Mouse (Mus musculus): ENCODE measurements around the gene Olfml1.

Gene Olfml1

DNA sequence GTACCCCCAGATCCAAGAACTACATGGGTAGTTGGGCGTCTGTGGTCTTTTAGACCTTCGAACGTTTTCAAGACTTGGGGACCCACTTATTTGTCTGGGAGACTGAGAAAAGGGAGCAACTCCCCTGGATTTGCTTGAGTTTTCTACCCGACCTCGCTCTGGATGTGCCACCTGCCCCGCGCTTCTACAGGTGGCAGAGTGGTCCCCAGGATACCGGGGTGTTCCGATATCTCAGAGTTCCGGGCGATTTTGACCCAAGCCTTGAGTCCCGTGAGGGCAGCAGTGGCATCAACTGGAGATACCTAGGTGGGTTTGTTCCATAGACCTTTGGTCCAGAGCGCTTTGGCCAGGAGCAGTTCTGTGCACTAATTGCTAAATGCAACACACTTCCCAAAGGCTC, 28.2 kb downstream of the Olfml1 start:
- no peak for DNase-seq

GRCm38 (mm10) chr7:107596753-107597152, 29.5 kb downstream of the Olfml1 start:
- no peak for DNase-seq

DNA sequence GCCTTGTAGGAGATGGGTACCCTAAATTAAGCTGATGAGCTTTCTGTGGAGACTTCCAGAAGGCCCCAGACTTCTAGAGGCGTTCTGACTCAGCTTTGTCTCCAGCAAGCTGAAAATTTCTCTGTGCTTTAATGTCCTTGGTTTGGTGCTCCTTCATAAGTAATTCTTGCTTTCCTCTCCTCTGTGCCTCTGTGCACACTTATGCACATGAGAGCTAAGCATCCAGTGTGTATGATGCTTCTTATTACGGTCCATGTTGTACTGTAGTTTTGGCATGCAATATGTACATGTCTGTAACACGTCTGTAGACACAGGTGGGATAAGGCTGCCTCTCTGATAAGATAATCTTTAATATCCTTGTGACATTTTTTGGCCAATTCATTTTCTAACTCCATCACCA, 30.7 kb downstream of the Olfml1 start:
- no peak for DNase-seq

- no peak for DNase-seq
Observed at GRCm38 (mm10) chr7:107600651-107601050, 33.4 kb downstream of the Olfml1 start.

DNA sequence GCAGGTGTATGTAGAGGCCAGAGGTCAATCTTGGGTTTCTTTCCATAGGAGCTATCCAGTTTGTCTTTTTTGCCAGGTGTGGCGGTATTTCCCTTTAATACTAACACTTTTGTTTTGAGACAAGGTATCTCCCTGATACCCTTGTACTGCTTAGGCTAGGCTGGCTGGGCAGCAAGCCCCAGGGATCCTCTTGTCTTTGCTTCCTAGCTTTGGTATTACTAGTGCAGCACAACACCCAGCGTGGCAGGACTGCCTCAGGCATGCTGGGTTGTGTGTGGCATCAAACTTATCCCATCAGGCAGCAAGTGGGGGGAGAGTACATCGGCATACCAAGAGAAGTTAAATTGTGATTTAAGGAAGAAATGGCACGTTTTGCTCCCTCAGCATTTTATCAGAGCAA, 35.3 kb downstream of the Olfml1 start:
- no peak for DNase-seq

DNA sequence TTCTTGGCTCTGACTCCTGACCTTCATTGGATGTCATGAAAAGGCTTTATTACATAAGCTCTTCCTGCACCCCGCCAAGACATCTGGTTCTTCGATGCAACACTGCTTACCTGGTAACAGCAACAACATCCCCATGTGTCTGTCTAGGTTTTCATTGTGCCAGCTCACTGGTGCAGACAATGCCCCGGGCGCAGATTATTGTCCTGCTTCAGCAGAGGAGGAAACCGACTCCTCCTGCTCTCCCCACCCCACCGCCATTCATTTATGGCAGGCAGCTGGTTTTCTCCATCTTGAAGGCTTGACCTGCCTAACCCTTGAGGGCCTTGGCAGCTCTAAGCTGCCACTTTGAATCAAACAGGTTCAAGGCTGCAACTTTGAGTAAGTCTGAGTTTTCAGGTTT, 35.7 kb downstream of the Olfml1 start:
- no peak for DNase-seq

DNA sequence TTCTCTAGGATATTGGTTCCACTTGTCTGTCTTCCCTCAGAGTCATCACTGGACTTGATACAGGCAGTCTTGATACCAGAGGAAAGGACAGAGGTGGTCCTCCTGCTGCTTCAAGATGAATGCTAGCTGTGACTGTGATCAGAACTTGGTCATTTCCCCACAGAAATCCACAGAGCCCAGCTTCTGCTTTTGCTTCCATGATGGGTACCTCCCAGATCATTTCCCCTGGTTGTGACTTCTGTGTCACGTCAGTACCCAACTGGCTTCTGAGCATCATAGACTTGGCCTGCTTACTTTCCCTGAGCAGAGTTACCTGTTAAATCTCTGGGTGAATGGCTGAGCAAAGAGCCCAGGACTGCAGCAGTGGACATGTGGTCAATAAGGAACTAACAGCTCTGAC, 40.5 kb downstream of the Olfml1 start:
- no peak for DNase-seq

- no peak for DNase-seq
Observed at GRCm38 (mm10) chr7:107609622-107610255, 42.5 kb downstream of the Olfml1 start.

GRCm38 (mm10) chr7:107610880-107611279, 43.6 kb downstream of the Olfml1 start:
- DNase-seq = no peak

GRCm38 (mm10) chr7:107618028-107618992, 51.1 kb downstream of the Olfml1 start:
- DNase-seq = no peak

DNA sequence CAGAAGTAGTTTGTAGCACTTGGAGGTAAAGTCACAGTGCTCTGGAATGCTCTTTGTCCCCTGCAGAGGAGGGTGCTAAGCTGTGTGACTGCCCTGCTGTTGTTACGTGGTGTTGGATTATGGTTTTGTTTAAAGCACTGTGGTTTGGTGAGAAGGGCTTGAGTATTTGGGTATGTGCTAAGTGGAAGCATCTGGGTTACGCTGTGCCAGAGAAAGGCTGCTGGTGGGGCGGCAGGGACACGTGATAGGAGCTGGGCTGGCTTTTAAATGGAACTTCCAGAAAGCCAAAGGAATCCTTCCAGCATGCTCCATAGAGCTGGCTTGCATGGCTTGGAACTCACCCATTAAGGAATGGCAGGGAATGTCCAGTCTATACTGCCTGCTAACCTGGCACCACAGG, 52.0 kb downstream of the Olfml1 start:
- no peak for DNase-seq

GRCm38 (mm10) chr7:107620137-107620536, 52.9 kb downstream of the Olfml1 start:
- DNase-seq = no peak

DNA sequence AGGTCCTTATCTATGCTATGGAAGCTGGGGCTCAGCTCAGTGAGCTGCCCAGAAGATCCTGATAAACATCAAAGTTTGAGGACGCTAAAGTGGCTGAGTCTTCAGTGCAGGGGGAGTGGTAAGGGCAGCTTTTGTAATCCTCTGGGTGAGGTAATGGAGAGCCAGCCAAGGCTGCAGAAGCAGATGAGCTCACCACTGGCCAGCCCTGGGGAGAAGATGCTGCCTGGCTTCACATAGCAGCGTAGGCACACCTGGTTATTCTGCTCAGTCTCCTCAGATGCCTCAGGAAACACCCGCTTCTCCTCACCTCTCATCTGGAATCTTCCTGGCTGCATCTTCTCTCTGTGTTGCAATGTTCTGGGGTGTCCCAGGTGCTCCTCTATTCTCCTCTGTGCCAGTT, 57.2 kb downstream of the Olfml1 start:
- no peak for DNase-seq

- DNase-seq = no peak
Observed at GRCm38 (mm10) chr7:107625061-107625460, 57.8 kb downstream of the Olfml1 start, which contains the start of gene 5330417H12Rik. 5330417H12Rik (minus strand) TSS chr7:107625161.

DNA sequence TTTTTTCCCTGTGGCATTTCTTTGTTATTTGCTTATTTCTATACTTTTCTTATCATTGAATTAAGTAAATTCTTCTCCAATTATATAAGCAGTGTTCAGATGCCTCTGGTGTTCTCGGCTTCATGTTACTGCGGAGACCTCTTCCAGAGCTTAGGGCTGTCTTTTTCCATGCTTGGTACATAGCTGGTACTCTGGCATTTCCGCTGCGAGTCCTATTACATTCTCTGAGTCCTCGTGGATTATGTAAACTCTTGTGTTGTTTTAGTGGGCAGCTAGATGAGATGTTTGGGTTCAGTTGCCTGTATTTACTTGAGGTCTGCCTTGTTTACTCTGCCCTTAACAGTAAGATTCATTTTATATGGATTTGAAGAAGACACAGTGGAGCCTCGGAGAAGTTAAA, 58.5 kb downstream of the Olfml1 start:
- DNase-seq = no peak

- no peak for DNase-seq
Observed at GRCm38 (mm10) chr7:107628383-107628782, 61.1 kb downstream of the Olfml1 start.

GRCm38 (mm10) chr7:107633201-107633600, 66.0 kb downstream of the Olfml1 start:
- DNase-seq = no peak

DNA sequence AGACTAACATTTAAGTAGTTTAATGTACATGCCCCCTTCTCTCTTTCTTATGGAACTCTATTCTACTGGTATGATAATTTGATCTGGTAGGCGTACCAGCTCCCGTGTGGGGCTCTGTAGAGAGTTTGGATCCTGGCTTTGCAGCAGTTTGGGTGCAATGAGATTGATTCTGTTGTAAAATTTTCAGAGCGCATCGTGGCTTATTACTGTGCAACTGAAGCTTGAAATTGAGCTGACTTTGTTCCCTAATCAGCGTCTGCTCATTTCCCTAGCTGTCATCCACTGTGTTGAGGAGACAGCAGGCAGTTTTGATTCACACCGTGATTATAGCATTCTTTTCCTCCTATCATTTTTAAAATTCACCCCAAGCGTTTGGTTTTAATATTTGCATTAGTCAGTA, 70.2 kb downstream of the Olfml1 start:
- DNase-seq = no peak

DNA sequence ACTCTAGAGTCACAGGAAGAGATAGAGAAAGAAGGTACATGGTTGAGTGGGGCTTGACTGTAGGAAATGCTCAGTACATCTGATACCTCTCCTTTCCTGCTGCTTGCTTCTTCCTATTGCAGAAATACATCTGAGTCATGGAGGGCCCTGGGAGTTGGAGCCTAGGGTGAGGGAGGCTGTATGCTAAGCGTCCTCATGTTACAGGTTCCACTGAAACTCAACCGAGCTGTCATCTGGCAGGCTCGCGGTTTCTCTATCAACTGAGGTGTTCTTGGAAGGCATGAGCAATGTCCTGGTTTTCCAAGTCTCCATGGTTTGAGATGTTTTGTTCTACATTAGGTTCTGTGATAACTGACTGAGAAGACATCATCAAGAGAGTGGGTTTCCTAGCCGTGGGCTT, 70.8 kb downstream of the Olfml1 start:
- DNase-seq = no peak
